Comparison of ENCODE assay signal across 8 mouse cellular contexts in the genomic region with DNA sequence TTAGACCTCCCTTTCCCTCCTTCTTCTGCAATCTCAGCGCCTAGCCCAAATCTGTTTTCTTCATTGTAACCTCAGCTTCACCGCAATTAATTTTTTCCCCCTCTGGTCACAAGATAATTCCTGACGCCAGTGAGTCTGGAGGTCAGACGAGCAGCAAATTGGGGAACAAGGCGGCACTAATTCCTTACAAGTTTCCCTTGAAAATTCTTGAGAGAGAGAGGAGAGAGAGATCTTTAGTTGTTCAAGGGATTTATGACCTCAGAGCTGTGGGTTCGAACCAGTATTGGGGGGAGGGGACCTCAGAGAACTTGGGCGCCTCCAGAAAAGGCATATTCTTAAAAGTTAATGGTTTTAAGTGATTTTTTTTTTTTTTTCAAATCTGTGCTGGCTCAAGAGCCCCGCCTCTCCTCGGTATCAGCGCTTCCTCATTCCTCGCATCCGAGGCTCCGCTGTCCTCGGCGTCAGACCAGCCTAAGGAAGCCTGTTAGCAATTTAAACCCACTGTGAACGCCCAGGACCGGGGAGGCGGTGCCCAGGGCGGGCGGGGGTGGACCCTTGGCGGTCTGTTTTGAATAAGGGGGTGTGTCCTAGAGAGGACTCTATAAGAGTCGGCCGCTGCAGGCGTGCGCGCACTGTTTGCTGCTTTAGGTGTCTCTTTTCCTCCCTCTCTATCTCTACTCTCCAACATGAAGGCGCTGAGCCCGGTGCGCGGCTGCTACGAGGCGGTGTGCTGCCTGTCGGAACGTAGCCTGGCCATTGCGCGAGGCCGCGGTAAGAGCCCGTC. TPM values are rescaled to one million over a fixed set of nuclear protein-coding genes. Genes with fewer than 3 reads are reported as not detected.
DNase-seq lines count a peak whose midpoint lies in the region; ATAC-seq and TF ChIP-seq lines count a peak whose summit lies in the region.

Gene Id3, plus strand, starts transcription at position 305 of the 784 bp plus-strand sequence.

- H3K27ac ChIP-seq in gastrocnemius, adult 2 months: peak within 1 kb of the TSS; percentile 97
- peak within 1 kb of the TSS; percentile 81 for H3K27ac ChIP-seq in hindbrain, embryonic 16.5 days (ENCODE audit: low read depth, low read length)

- H3K9ac ChIP-seq in hindbrain, embryonic 16.5 days (ENCODE audit: low read depth, low read length): peak within 1 kb of the TSS; percentile 75

- peak within 1 kb of the TSS; percentile 81 for H3K4me3 ChIP-seq in gastrocnemius, adult 2 months
- peak within 1 kb of the TSS; percentile 60 for H3K4me3 ChIP-seq in hindbrain, embryonic 16.5 days (ENCODE audit: low read length)
- peak within 1 kb of the TSS; percentile 87 for H3K4me3 ChIP-seq in megakaryocyte, embryonic 14.5 days (replicated peaks)

- peaks cover 43% of the 10 kb centered on the region for H3K4me1 ChIP-seq in hindbrain, embryonic 16.5 days (ENCODE audit: control insufficient read depth, insufficient read depth, low read depth, low read length)
- peaks cover 46% of the 10 kb centered on the region for H3K4me1 ChIP-seq in megakaryocyte, embryonic 14.5 days

- no peaks in the 10 kb centered on the region for H3K36me3 ChIP-seq in hindbrain, embryonic 16.5 days (ENCODE audit: control insufficient read depth, insufficient read depth, low read length)
- no peaks in the 10 kb centered on the region for H3K36me3 ChIP-seq in megakaryocyte, embryonic 14.5 days (replicated peaks; ENCODE audit: low read length)

- H3K9me3 ChIP-seq in hindbrain, embryonic 16.5 days (ENCODE audit: control insufficient read depth, low read length): no peaks in the 10 kb centered on the region
- peaks cover 5% of the 10 kb centered on the region; the same call in 1 of the 2 replicates for H3K9me3 ChIP-seq in megakaryocyte, embryonic 14.5 days

- DNase-seq in MEL-GATA-1-ER (ENCODE audit: extremely low read depth, low read depth): peak; percentile 90
- DNase-seq in c-Kit-positive CD71-negative TER-119-negative erythroid progenitor cells, embryonic 14.5 days (ENCODE audit: low read depth): peak; percentile 89
- DNase-seq in gastrocnemius, adult 2 months: peak; percentile 96
- DNase-seq in left cerebral cortex, adult 8-10 months (ENCODE audit: low spot score in 2 of 2): peak; percentile 66 to 70
- DNase-seq in right cerebral cortex, postnatal 10 days (ENCODE audit: low spot score in 2 of 2): peak; percentile 88 to 91
- DNase-seq in urinary bladder, postnatal 14 days (ENCODE audit: low spot score): peak; percentile 96

- peak within 1 kb of the TSS; percentile 84 for H3K4me2 ChIP-seq in hindbrain, embryonic 16.5 days (ENCODE audit: low read length)

- no peak for TF ChIP-seq CTCF in gastrocnemius, adult 2 months (IDR thresholded peaks at IDR 0.05)

- WGBS in hindbrain, embryonic 16.5 days: 1% methylated on average over 39 of the region's 39 CpGs

- H3K27me3 ChIP-seq in hindbrain, embryonic 16.5 days (replicated peaks; ENCODE audit: control insufficient read depth, insufficient read depth, low read length): peaks cover 11% of the 10 kb centered on the region
- H3K27me3 ChIP-seq in megakaryocyte, embryonic 14.5 days (replicated peaks): peaks cover 98% of the 10 kb centered on the region

- intact Hi-C loops in gastrocnemius, adult 2 months (cut with DNase I): loop anchor here (10.0 kb wide), 1 partner anchor 169 kb away; the partner anchor contains the start of gene Lypla2

- ATAC-seq in hindbrain, embryonic 16.5 days: peak; percentile 85

RNA-seq across cellular contexts. Expression of gene Id3, which starts in this region (rescaled TPM):
- 10 to 100 TPM; 11.3 to 21.9 TPM for total RNA-seq in gastrocnemius, adult 2 months (2021)
- 214 and 226 TPM in 2 replicates for polyA plus RNA-seq in hindbrain, embryonic 16.5 days (2015; fragmentation: Nextera tagmentation; extraction: Ambion mirVana)
- total RNA-seq in left cerebral cortex, adult 8-10 months (2022): 10 to 100 TPM; 34.7 to 39.3 (median 38.4) TPM
- 13.8 TPM in 1 of 2 replicates, not detected in the other for polyA plus RNA-seq in megakaryocyte, embryonic 14.5 days (2012; ENCODE audit: insufficient read depth, low replicate concordance)

Comparison
In these comparisons a context has a peak if more than half of its experiments do, and no peak if none do; other contexts are left out.
1. Peak in every context shown above with its lines: DNase-seq, ATAC-seq, H3K4me3 ChIP-seq and H3K27ac ChIP-seq.
2. RNA of gene Id3 (polyA plus RNA-seq): 214 to 226 TPM in hindbrain, embryonic 16.5 days; 13.8 TPM in megakaryocyte, embryonic 14.5 days; every median in the first group is over 10 times any median in the second.